Mouse (Mus musculus) erythroblast, embryonic 14.5 days (primary cell): Measurements from ENCODE around the gene Gdi2.

Experiments
- GATA1 ChIP-seq: IDR thresholded peaks from 2 replicates; pipeline ENCODE4 v1.6.1; 2012; ENCODE audit warnings: low read length, inconsistent platforms, mixed read lengths
- TAL1 ChIP-seq: IDR thresholded peaks from 3 replicates; pipeline ENCODE4 v1.6.1; 2012; ENCODE audit warnings: low read length, inconsistent platforms, mixed read lengths

- TF ChIP-seq GATA1 (no peak), TAL1 (no peak)
Observed at GRCm38 (mm10) chr13:3541159-3541782, 3.4 kb downstream of the Gdi2 start.
